Mouse (Mus musculus) kidney, adult 2 months (tissue): ENCODE data around the gene Tanc2.

Experiments
- CTCF ChIP-seq: fragments of 200-500 bp; conservative IDR thresholded peaks from 2 replicates; pipeline ENCODE4 v1.5.1; 2011; ENCODE audit warnings: low read depth, mild to moderate bottlenecking, control low read depth, low read length, moderate library complexity, mixed read lengths; ENCODE audit not compliant: insufficient read depth, insufficient read length
- POLR2A ChIP-seq: fragments of 200-500 bp; IDR thresholded peaks from one replicate; pipeline ENCODE4 v1.6.1; 2011; ENCODE audit warnings: low read depth, low read length, control low read depth

- TF ChIP-seq CTCF (no peak), POLR2A (no peak)
Measured at GRCm38 (mm10) chr11:105731989-105732531, 142.3 kb downstream of the Tanc2 start.
